Comparison of ENCODE assay signal across 8 mouse cellular contexts in genomic region chr11:45454933-45455332, GRCm38 (mm10).
DNase-seq lines count a peak whose midpoint lies in the region; ATAC-seq lines count a peak whose summit lies in the region.
"Had no signal": no experiment of that assay in that cellular context is flagged by ENCODE, and none has a peak within 500 bp of the region (broad histone marks: within the 10 kb centered on the region; RNA-seq: fewer than 3 reads in every experiment).

No protein-coding gene starts in this region.

- H3K36me3 ChIP-seq in hindbrain, embryonic 16.5 days (ENCODE audit: control insufficient read depth, insufficient read depth, low read length): no peaks in the 10 kb centered on the region

- H3K9me3 ChIP-seq in hindbrain, embryonic 16.5 days (ENCODE audit: control insufficient read depth, low read length): no peaks in the 10 kb centered on the region

- peak; percentile 94 for ATAC-seq in hindbrain, embryonic 16.5 days

- no peak overlapping the region for H3K4me2 ChIP-seq in hindbrain, embryonic 16.5 days (ENCODE audit: low read length)

- peak overlapping the region; percentile 56; the same call in 1 of the 2 replicates for H3K27ac ChIP-seq in hindbrain, embryonic 16.5 days (ENCODE audit: low read depth, low read length)
- H3K27ac ChIP-seq: kidney, postnatal 0 days had no signal

- H3K4me3 ChIP-seq in hindbrain, embryonic 16.5 days (ENCODE audit: low read length): no peak overlapping the region

- peak; percentile 36 to 57 for DNase-seq in layer of hippocampus, postnatal 10 days (ENCODE audit: low spot score in 2 of 2)
- DNase-seq in layer of hippocampus, adult 11-12 months (ENCODE audit: low spot score): no peak
- peak; percentile 97 for DNase-seq in brain, adult 2 months (ENCODE audit: low read depth, low spot score)
- DNase-seq in cerebellum, postnatal 14 days: peak; percentile 95 to 98
- no peak for DNase-seq in spleen, adult 12 weeks (ENCODE audit: low spot score)
- DNase-seq in embryo, embryonic 10 days (ENCODE audit: low spot score): no peak

- H3K9ac ChIP-seq in hindbrain, embryonic 16.5 days (ENCODE audit: low read depth, low read length): no peak overlapping the region

- peaks cover 5% of the 10 kb centered on the region for H3K4me1 ChIP-seq in hindbrain, embryonic 16.5 days (ENCODE audit: control insufficient read depth, insufficient read depth, low read depth, low read length)

- 54% methylated on average over 3 of the region's 3 CpGs for WGBS in hindbrain, embryonic 16.5 days

- H3K27me3 ChIP-seq in hindbrain, embryonic 16.5 days (replicated peaks; ENCODE audit: control insufficient read depth, insufficient read depth, low read length): no peaks in the 10 kb centered on the region

Comparison
In these comparisons a context has a peak if more than half of its experiments do, and no peak if none do; other contexts are left out.
1. DNase-seq: peak in layer of hippocampus, postnatal 10 days (2 of 2), brain, adult 2 months (single experiment) and cerebellum, postnatal 14 days (2 of 2); none in layer of hippocampus, adult 11-12 months (single experiment), spleen, adult 12 weeks (single experiment) and embryo, embryonic 10 days (single experiment).